Mouse (Mus musculus) frontal cortex, postnatal 10 days (tissue): ENCODE data around the gene Hyal1.
"Not testable (repeated sequence)": the region's sequence is repeated elsewhere in the genome, so short reads cannot be mapped to it uniquely, and the experiment has no call there.

Experiments
- DNase-seq, 2 experiments: peaks; one replicate each; pipeline ENCODE4 v3.0.0; 2022; ENCODE audit warnings: low spot score in 2 of 2, mixed read lengths in 1 of 2

Gene Hyal1

GRCm38 (mm10) chr9:107550491-107551116 lies 26.1 kb upstream of the Hyal1 start:
- no peak for DNase-seq

DNA sequence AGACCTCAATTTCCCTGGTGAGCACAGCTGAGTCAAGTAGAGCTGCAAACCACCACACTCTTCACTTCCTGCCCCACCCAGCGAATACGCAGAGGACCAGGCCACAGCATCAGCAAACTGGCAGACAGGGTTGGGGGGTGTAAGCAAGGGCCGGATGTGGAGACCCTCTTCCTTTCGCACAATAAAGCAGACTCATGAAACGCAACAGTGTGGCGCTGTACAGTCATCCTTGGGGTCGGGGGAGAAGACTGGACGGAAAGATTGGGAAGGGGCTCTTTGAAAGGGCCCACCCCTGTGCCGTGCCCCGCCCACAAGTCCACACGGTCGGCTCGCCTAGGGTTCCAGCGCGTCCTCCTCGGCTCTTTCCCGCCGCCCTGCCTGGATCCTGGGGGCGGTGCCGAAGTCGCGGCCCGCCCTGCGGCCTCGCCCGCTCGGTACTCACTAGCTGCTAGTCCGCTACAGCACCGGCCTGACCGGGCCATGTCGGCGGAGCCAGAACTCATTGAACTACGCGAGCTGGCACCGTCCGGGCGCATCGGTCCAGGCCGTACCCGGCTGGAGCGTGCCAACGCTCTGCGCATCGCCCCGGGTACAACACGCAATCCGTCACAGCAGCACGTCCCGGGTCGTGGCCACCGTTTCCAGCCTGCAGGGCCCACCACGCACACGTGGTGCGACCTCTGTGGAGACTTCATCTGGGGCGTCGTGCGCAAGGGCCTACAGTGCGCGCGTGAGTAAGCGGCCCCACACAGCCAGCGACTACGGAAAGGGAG lies 25.4 kb upstream of the Hyal1 start, which contains the start of gene Rassf1:
Gene Rassf1, plus strand, starts transcription at position 439 of the 773 bp plus-strand sequence.
- DNase-seq = no peak

- DNase-seq = no peak
These were observed 24.8 kb upstream of the Hyal1 start for GRCm38 (mm10) chr9:107551890-107552355.

DNA sequence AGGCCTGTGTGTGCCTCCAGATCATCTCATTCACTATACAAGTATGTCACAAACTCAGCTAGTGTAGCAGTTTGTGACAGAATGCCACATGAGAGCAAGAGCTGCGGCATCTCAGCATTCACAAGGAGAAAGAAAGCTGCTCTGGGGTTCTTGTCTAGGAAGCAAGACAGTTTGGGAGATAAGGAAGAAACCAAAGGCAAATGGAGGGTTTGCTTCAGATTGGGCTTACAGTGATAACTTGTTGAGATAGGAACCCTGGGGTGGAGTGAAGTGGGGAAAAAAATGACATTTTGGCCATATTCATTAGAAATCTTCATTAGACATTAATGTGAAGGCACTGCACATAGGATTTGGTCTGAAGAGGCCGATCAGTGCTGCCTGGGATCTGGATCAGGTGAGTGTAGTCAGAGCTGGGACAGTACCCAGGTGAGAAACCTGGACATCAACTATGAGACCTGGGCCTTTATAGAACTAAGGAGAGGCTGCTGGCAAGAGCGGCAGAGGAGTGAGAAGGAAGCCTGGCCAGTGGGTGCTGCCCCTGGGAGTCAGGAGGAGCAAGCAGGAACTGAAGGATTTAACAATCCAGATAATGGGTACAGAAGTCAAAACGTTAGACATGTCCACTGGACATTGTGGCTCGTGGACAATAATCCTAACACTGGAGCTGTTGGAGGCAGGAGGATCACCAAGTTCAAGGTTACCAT lies 23.9 kb upstream of the Hyal1 start:
- no peak for DNase-seq

DNA sequence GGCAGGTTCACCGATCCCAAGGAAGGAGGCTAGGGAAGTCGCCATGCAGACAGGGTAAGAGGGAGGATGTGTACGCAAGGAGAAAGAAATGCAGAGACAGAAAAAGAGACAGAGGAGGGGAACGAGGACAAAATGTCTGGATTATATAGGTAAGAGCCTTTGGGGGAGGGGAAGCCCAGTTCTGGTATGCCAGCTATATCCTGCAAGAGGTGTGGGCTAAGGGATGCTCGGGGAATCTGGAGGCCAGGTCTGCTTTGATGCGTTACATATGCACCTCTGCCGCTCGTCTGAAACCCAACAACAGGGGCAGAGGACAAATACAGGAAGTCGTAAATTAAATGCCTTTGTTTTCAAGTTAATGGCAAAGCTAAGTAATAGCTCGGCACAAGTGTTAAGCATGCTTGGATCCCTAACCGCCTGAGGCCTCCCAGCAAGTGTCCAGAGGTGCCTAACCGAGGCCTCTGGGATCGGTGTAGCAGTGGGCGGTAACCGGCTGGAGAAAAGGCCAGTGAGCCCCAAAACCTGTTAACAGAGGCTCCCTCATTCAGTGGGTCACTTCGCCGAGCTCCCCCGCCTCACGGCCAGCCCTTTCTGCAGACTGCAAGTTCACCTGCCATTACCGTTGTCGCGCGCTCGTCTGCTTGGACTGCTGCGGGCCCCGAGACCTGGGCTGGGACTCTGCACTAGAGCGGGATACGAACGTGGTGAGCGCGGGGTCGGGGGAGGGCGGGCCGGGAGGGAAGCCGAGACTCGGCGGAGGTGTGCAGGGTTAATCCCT lies 23.0 kb upstream of the Hyal1 start:
- DNase-seq = no peak

- peak; percentile 92 for DNase-seq
These were observed 22.4 kb upstream of the Hyal1 start for GRCm38 (mm10) chr9:107554319-107554825.

DNA sequence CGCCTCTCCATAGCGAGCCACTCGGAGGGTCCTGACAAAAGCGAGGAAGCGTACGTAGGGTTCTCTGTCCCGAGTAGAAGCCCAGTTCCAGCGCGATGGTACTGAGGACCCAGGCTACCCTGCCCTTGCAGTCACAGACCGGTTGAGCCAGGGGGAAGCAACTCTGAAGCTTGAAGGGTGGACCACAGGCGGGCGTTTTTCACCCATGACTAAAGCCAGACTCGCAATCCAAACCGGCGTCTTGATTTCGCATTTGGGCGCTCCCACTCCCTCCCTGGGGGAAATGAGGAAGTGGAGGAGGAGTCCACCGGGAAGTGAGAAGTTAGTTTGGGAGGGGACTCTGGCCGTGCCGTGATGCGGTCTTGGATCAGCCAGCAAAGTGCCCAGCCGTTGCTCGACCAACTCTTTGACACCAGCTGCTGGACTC lies 21.7 kb upstream of the Hyal1 start:
- DNase-seq = no peak

DNA sequence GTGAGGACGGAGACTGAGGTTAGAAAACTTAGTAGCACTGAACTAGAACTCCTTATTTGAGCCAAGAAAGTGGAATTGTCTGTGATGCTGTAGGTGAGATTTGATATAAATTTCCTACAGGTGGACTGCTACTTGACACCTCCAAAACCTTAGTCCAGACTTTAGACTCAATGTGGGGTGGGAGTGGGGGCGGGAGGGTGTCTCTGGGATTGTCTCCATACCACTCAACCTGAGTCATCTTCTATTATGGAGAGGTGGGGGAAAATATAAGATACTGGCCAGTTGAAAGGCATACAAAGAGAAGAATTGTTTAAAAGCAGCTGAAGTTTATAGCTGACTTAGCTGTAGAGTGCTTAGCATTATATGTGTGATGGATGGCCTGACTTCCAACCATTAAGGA lies 21.0 kb upstream of the Hyal1 start:
- no peak for DNase-seq

DNA sequence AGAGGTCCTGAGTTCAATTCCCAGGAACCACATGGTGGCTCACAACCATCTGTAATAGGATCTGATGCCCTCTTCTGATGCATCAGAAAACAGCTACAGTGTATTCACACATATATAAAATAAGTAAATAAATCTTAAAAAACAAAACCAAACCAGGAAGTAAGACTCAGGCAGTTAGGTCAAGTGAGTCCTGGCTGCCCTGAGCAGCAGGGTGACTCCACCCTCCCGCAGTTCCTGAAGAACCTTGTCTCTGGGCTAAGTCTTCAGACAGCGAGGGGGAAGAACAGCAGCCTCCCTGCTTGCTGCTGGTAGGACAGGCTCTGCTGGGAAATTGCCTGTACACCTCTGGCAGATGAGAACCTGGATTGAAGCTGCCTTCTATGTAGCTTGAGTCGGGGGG lies 20.4 kb upstream of the Hyal1 start:
- DNase-seq = no peak

DNA sequence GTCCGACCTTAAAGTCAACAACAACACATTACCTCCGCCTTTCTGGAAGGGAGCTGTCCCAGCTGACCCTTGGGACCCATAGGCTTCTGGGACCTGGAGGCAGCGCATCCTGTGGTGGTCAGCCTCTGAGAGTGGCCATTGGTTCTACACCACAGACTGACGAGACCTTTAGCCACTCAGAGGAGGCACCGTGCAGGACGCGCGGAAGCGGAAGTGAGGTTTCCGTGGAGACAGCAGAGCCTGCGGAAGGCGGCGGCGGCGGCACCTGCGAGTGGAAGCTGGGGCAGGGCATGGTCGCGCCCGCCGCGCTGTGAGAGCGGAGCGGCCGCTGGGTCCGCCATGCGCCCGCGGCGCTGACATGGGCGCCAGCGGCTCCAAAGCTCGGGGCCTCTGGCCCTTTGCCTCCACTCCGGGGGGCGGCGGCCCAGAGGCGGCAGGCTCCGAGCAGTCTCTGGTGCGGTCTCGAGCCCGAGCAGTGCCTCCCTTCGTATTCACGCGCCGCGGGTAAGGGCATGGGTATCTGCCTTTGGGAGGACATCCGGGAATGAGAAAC lies 13.6 kb upstream of the Hyal1 start, which contains the start of gene Tusc2:
Gene Tusc2, plus strand, starts transcription at position 227 of the 553 bp plus-strand sequence.
- DNase-seq = peak; percentile 91 to 93

- not testable (repeated sequence) for DNase-seq
These were observed 11.2 kb upstream of the Hyal1 start for GRCm38 (mm10) chr9:107565556-107565955.

GRCm38 (mm10) chr9:107566041-107566709 lies 10.6 kb upstream of the Hyal1 start:
- peak in 1 of 2 experiments; percentile 67 for DNase-seq

DNA sequence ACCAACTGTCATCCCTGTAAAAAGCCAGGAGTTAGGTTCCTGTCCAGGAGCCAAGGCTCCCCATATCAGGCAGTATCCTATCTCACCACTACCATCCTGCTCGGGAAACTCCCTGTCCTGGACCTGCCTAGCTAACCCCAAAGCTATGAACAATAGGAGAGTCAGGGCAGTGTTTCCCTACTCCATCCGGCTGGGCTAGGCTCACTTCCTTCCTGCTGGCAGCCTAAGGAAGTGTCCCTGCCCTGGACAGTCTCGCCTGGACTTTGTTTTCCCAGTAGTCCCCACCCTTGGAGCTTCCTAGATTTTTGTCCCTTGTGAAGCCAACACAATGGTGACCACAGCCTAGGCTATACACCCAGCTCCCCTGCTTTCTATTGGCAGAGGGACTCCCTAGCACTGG lies 9.9 kb upstream of the Hyal1 start:
- DNase-seq = no peak

DNA sequence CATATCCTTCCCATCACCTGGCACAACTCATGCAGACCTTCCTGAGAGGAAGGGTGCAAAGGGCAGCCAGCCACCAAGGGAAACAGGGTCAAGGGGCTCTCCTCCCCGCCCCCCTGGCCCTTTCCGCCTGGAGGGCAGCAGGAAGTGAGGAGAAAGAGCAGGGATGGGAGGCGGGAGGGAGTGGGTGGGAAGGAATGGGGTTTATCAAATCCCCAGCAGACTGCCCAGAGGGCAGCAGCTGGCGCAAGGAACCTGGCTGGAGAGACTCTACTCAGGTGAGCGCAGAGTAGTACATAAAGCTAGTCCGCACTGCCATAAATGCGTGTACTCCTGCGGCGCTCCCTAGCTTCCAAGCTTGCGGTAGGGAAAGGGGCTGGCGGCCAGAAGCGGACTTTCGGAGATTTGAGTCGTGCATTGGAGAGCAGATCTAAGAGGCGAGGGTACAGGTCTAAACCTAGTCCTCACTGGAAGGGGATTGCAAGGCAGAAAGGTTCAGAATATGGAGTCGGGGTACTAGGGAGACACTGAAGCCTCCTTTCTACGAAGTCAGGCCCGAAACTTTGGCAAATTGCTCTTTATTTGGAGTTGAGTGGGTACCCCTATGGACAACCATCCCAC lies 8.9 kb upstream of the Hyal1 start, which contains the start of gene Hyal2:
Gene Hyal2, plus strand, starts transcription at position 244 of the 618 bp plus-strand sequence.
- DNase-seq = no peak

GRCm38 (mm10) chr9:107568331-107569261 lies 8.1 kb upstream of the Hyal1 start:
- DNase-seq = peak; percentile 77 to 82

DNA sequence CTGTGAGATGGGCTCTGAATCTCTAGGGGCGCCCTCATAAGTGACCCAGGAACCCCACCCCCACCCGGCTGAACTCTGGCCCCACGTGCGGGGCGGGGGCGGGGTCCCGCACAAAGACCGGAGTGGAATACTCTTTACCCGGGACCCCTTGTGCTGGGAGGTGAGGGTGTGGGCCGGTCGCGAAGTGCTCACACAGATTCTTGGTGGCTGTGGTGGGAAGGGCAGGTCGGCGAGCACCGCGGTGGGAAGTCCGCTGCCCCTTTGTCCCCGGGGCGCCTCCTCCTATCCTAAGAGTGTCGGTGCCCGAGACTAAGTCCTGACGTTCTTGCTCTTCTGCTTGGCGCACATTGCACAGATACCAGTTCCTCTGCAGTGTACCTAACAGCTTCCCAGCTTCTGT lies 7.5 kb upstream of the Hyal1 start:
- no peak for DNase-seq

- no peak for DNase-seq
These were observed 6.7 kb upstream of the Hyal1 start for GRCm38 (mm10) chr9:107570016-107570415.

- no peak for DNase-seq
These were observed 5.9 kb upstream of the Hyal1 start for GRCm38 (mm10) chr9:107570845-107571244.
